Mouse (Mus musculus): ENCODE measurements around the gene Pth.

GRCm38 (mm10) chr7:113419070-113419782 is 30.9 kb upstream of the Pth start:
- TF ChIP-seq MAFK (IDR thresholded peaks at IDR 0.05; ENCODE audit: insufficient read depth, low read depth, low read length) (no peak), HCFC1 (IDR thresholded peaks at IDR 0.05; ENCODE audit: borderline replicate concordance, insufficient read depth, low read length) (no peak), ZC3H11A (IDR thresholded peaks at IDR 0.05; ENCODE audit: borderline replicate concordance, low read depth, low read length) (no peak), ZNF384 (IDR thresholded peaks at IDR 0.05; ENCODE audit: low read depth, low read length) (no peak), CHD2 (IDR thresholded peaks at IDR 0.05; ENCODE audit: low read depth, low read length) (no peak)

All from ES-E14 (cell line).